Mouse (Mus musculus) embryonic stem cell, embryonic (primary cell): ENCODE data around the gene Gucy1b2.

Experiments used
- CTCF ChIA-PET, 4 experiments: fragments of 300-600 bp in 2 of 4; fragments of 350-600 bp in 2 of 4; sonication (Branson Sonifier 250); formaldehyde crosslinking; loops; one replicate each; lab custom pipeline; 2022; ENCODE audit warnings: inconsistent platforms in 2 of 4; lab: Charles Lee
- POLR2A ChIA-PET, 4 experiments: fragments of 300-600 bp in 2 of 4; fragments of 350-600 bp in 2 of 4; sonication (Branson Sonifier 250); formaldehyde crosslinking; loops; one replicate each; lab custom pipeline; 2022; ENCODE audit warnings: antibody characterized with exemption in 4 of 4, inconsistent platforms in 1 of 4; lab: Charles Lee

Gene Gucy1b2

DNA sequence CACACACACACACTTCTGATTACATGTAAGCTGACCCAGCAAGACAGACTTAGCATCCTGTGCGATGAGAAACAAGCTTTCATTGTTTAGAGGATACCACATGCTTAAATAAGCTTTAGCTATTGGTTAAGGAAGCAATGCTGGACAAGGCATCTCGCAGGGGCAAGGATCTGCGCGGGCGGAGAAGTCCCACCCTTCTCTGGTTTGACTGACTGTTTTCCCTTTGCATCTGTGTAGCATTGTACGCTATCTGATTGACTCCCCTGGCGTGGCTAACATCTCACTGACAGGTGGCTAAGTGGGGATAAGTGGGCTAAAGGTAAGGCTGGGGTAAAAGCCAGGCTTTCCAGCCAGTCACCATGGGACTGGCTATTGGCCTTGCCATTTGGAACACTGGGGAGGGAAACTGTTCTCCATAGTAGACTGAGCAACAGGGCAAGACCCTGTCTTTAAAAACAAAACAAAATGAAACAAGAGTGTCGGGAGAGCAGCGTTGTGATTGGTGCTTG, at the start of gene Gucy1b2:
Gene Gucy1b2 (minus strand): TSS at position 51 of the 509 bp plus-strand sequence.
- CTCF ChIA-PET, result interaction anchor here in 3 of 4 experiments (0.5 to 1.1 kb wide), 4 partner anchors 105 to 1139 kb away, joined by 3 read pairs; partner anchors contain the start of gene Rnaseh2b (in 1 of the 3)

DNA sequence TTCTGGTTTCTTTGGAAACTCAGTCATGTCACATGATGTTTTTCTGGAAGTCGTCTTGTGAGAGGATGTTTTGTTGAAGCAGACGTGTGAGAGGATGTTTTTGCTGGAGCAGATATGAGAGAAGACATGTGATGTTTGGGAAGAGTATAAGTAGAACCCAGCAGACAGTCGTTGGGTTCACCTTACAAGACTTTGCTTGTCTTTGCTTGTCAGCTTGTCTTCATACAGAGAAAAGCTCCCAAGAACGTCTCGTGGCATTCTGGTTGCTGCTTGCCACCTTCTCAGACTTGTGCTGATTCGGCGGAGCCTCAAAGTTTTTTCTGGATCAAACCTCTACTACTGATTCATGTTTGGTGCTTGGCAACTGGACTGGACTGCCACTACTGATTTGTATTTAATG, 41.3 kb upstream of the Gucy1b2 start:
- ChIA-PET CTCF (no interaction called here), POLR2A (no interaction called here)

More for the DNA sequence above, at the start of gene Gucy1b2:
- POLR2A ChIA-PET, result interaction anchor here in 3 of 4 experiments (0.6 to 1.9 kb wide), 4 partner anchors 121 to 808 kb away, joined by 3 to 7 read pairs (median 4); no protein-coding TSS in a partner anchor

DNA sequence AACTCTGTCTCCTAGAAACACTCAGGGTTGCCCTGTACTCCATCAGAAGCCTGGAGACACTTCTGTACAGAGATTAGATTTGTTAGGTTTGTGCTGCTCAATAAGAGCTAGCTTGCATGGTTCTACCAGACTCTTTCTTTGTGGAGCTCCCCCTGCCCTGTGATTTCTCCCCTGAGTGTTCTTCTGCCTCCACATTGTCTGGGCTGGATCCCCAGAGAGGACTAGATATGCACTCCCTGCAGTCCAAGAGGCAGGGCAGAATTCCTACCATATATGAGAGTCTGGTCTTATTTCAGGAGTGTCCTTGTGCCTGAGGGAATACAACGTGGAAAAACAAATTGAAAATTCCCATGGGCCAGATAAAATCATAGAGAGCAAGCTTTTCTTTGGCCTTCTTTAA, 40.4 kb upstream of the Gucy1b2 start:
- CTCF ChIA-PET, result interaction anchor here in 2 of 4 experiments (0.6 kb wide), 2 partner anchors 21 to 533 kb away, joined by 4 read pairs; no protein-coding TSS in a partner anchor
- POLR2A ChIA-PET, result no interaction called here

DNA sequence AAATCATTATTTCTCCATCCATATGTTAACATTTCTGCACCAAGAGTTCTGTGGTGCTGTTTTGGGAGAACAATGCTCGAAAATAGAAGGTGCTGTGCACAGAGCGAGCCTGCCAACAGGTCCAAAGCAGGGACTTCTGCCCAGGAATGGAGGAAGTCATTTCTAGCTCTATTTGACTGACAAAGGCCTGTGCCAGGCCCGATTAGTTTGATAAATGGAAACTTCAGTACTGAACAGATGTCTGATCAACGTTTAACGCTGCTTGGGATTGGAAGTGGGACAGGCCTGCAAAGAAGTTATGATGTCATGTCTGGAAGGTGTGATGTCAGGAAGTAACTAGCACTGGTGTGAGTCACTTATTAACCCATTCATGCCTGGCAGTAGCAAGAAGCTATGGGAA, 37.4 kb upstream of the Gucy1b2 start:
- ChIA-PET POLR2A (no interaction called here), CTCF (interaction anchor here in 2 of 4 experiments (0.8 to 1.7 kb wide), 2 partner anchors 51 to 104 kb away, joined by 4 to 5 read pairs; no protein-coding TSS in a partner anchor)

DNA sequence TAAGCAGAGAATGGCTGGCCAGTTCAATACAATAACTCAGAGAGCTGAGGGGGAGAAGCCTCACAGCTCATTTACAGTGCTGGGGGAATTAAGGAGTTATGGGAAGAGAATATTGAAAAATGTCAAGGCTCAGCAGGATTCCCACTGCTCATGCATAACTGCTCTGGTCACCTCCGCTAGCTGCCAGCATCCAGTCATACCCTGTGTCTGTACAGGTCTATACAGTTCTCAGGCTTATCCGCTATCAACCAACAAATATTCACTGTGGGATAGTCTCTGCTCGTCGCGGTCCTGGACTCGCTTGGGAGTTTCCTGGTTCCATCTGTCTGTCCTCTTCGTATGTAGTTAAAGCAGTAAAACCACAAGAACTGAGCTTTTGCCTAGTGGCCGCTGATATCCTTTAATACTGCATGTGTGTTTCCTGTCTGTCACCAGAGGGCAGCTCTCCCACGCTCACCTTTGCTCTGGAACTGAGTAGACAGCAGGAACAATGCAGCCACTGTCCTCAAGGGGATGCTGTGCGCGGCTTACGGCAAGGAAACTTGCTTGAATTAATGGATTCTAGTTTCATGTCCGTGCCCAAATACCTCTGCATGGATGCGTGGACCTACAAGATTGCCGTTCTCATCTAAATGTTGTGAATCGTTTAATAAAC, 36.2 kb upstream of the Gucy1b2 start:
- POLR2A ChIA-PET, result interaction anchor here in 3 of 4 experiments (0.8 to 1.1 kb wide), 3 partner anchors 153 to 485 kb away, joined by 3 read pairs; no protein-coding TSS in a partner anchor

DNA sequence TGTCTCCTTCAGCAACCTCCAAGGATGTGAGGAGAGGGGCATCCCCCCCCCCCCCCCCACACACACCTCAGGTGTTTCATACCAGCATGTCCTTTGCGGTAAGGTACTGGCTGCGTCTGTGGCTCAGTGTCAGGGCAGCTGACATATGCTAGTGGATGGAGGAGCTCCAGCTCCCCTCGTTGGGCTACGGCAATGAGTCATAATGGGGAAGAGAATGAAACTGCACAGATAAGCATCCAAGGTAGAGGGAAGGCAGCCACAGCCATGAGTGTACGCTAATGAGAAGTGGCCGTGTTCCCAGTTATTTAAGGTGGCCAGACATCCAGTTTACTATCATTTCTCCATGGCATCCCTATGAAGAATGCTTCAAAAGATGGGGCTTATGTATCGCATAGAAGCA, 32.2 kb upstream of the Gucy1b2 start:
- POLR2A ChIA-PET, result interaction anchor here in 1 of 4 experiments (0.9 kb wide), 1 partner anchor 379 kb away, joined by 4 read pairs; no protein-coding TSS in a partner anchor
- CTCF ChIA-PET, result no interaction called here

More for the DNA sequence above, 36.2 kb upstream of the Gucy1b2 start:
- CTCF ChIA-PET, result interaction anchor here (0.6 to 2.1 kb wide), 53 partner anchors 9 to 568 kb away, joined by 3 to 23 read pairs (median 4); partner anchors contain the start of gene Wdfy2 (in 1 of the 4)

DNA sequence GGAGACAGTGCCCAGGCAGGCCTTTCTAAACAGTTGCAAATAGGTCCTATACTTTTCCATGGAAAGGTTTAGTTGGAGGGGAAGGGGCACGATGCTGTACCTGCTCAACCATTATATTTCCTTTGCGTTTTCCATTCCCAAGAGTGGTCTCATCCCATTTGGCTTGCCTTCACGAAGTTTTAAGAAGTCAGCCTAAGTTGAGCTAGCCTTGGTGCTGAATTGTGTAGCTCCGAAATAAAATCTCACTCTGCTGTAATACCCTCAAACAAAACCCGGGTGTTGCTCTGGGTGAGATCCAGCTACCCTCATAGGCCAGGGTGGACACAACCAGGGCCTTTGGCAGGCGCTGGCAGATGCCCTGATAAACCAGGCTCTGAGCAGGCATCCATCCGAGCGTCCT, 25.3 kb upstream of the Gucy1b2 start:
- POLR2A ChIA-PET, result interaction anchor here in 1 of 4 experiments (0.8 to 1.2 kb wide), 2 partner anchors 11 to 21 kb away, joined by 3 to 4 read pairs; no protein-coding TSS in a partner anchor
- CTCF ChIA-PET, result interaction anchor here in 3 of 4 experiments (0.8 to 1.2 kb wide), 6 partner anchors 11 to 457 kb away, joined by 3 to 5 read pairs (median 4); no protein-coding TSS in a partner anchor

DNA sequence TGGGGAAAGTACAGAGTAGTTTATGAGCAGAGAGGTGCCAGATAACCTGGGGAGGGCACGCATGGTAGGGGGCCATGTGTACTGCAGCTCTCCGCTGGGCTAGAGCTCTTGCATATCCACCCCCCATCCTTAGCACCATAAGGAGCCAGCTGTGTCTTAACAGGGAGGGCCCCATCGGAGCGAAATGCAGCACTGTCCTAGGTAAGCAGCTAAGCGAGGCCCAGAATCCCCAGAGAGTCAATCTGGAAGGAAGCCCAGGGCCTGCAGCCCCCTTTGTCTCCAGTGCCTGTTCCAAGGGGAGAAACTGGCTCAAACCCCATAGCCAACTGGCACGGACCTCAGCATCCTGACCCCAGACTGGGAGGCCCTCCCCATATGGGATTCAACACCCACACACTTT, 23.3 kb upstream of the Gucy1b2 start:
- ChIA-PET CTCF (no interaction called here), POLR2A (interaction anchor here in 1 of 4 experiments (1.6 kb wide), 1 partner anchor 22 kb away, joined by 5 read pairs; no protein-coding TSS in a partner anchor)

DNA sequence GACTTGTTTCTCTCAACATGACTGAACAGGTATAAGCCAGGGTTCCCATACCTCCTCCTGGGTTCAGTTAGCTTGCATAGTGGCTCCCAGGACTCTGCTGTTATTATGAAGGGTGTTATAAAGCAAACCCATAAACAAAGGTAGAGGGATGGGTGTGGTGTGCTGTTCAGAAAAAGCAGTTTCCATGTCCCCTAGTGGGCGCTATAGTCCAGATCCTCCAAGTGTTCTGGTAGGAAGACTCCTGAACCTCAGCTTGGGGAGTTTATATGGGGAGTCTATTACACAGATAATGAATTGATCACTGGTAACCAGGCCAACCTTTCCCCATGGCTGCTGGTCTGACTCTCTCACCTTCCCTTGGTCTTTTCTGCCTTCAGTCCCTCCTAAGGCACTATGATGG, 18.4 kb upstream of the Gucy1b2 start:
- CTCF ChIA-PET, result no interaction called here
- POLR2A ChIA-PET, result no interaction called here

DNA sequence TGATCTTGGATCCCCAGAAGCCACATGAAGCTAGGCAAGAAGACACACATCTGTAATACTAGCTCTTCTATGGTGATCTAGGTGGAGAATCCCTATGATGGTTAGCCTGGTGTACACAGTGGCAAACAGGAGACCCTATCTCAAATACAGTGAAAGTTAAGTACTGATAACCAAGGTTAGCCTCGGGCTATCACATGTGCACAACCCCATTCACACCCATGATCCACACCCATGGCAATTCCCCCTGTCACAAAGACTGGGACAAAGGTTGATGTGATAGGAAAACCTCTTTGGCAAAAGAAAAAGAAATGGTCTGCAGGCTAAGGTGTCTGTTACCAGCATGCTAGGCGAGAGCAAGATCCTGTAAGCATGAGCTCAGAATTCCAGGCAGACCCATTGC, 16.0 kb upstream of the Gucy1b2 start:
- POLR2A ChIA-PET, result interaction anchor here in 1 of 4 experiments (1.0 kb wide), 1 partner anchor 11 kb away, joined by 3 read pairs; no protein-coding TSS in a partner anchor

DNA sequence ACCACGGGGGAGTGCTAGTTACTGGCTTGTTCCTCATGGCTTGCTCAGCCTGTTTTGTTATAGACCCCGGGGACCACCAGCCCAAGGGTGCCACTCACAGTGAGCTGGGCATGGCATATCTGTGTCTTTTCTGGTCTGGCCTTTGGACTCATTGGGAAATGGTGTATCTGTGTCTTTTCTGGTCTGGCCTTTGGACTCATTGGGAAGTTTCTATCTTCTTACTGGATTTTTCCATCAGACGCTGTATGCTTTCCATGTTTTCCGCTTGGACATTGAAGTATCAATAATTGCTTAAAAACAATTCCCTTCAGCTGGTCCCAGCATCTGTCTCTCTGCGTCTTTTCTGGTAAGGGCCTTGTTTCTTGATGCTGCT, 12.7 kb upstream of the Gucy1b2 start:
- POLR2A ChIA-PET, result no interaction called here
- CTCF ChIA-PET, result no interaction called here

More for the DNA sequence above, 16.0 kb upstream of the Gucy1b2 start:
- CTCF ChIA-PET, result no interaction called here

DNA sequence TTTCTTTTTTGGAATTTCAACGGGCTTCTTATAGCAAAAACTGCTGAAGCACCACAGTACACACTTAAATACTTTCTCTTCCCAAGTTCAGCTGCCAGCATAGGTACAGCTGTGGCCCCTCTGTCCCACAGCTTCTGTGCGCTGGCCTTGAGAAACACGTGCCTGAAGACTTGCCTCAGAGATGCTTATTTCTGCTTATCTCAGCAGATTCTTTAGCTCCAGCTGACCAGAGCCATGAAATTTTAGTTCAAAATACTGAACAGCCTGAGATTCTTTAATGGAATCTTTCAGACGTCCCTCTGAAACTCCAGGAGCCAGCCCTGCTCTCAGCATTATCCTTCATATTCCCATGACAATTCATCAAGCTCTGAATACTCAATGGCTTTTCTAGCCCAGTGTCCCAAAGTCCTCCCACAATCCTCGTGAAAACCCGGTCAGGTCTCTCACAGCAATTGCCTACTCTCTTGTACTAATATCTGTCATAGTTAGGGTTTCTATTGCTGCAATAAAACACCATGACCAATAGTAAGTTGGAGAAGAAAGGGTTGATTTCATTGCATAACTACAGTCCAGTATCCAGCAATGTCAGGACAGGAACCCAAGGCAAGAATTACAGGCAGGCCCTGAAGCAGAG, 12.1 kb upstream of the Gucy1b2 start:
- ChIA-PET POLR2A (interaction anchor here in 1 of 4 experiments (0.5 kb wide), 1 partner anchor 16 kb away, joined by 3 read pairs; no protein-coding TSS in a partner anchor), CTCF (no interaction called here)

DNA sequence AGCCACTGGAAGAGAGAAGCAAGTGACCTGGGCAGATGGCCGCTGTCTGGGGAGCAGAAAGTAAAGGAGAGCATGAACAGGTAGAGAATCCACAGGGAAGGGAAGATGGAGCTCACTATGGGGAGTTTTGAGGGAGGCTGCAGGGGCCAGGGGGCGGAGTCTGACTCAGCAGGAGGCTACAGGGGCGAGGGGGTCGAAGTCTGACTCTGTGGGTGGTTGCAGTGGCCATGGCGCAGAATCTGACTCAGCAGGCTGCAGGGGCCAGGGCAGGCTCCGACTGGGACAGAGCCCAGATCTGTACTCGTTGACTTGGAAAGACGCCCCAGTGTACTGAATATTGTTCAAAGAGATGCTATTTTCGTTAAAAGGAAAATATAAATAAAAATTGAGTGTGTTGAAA, 8.9 kb upstream of the Gucy1b2 start:
- ChIA-PET CTCF (interaction anchor here in 2 of 4 experiments (0.6 kb wide), 2 partner anchors 8 to 317 kb away, joined by 3 read pairs; no protein-coding TSS in a partner anchor), POLR2A (interaction anchor here (0.6 to 1.3 kb wide), 4 partner anchors 11 to 783 kb away, joined by 3 to 4 read pairs (median 3); no protein-coding TSS in a partner anchor)

DNA sequence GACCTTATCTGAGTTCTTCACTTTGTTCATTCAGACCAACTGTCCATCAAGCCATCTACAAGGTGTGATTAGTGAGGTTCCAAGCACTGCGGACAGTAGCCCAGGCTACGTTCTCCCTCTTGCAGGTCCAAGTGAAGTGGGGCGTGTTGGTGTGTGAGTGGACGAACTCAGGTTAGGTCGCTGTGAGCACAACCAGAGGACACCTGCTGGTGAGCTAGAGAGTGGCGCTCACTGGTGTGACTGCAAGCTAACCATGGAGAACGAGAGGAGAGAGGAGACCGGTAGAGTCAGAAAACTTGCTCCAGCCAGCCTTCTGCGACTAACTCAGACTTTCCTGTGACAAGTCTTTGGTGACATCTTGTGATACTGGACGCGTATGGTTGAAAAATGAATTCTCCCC, 3.5 kb upstream of the Gucy1b2 start:
- CTCF ChIA-PET, result interaction anchor here in 1 of 4 experiments (0.6 to 1.4 kb wide), 4 partner anchors 27 to 1107 kb away, joined by 3 read pairs; no protein-coding TSS in a partner anchor

DNA sequence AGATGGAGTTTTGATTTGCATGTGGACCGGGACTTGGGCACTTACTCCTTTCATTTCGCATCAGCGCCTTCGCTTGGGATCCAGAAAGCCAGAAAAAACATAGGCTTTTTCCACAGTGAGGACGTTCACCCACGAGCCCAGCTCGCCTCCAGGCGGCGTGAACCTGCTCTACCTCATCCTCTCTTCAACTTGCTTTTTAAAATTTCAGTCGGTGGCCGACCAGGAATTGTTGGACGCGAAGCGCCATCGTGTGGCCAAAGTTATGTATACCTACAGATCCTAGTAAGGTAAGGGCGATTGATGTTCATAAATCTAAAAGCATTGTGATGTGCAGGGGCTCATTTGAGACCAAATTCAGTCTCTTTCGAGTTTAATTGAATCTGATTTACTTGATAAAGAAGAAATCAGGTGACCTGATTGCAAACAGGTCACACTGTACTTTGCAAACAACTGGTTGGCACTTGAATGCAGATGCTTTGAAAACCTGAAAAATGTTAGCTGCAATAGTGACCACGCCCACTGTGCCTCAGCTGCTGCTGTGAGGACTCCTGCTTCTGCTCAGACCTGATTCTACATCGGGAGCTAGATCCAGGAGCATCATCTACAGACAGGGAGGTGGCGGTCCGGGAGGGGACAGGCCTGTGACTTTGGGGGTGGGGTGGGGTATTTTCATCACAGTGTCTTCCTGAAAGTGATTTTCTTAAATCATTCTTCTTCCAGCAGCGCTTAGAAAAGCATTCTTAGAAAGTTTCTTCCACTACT, 1.5 kb upstream of the Gucy1b2 start:
- POLR2A ChIA-PET, result interaction anchor here in 3 of 4 experiments (0.6 to 1.9 kb wide), 8 partner anchors 13 to 810 kb away, joined by 3 to 7 read pairs (median 3); no protein-coding TSS in a partner anchor

More for the DNA sequence above, 3.5 kb upstream of the Gucy1b2 start:
- POLR2A ChIA-PET, result interaction anchor here in 1 of 4 experiments (0.6 kb wide), 1 partner anchor 845 kb away, joined by 6 read pairs; no protein-coding TSS in a partner anchor

DNA sequence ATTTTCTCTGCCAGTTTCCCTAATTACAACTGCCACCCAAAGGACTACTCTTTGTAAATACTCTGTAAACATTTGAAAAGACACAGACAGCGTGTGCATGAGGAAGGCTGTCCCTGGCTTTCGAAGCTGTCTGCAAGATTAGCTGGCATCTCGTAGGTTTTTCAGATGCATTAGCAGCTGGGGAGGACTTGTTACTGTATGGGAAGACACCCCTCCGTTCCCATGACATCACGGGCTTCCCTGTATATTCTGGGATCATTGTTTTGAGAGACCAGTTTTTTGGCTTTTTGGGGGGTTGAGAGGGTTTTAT, 564 bp downstream of the Gucy1b2 start:
- CTCF ChIA-PET, result interaction anchor here in 2 of 4 experiments (0.5 to 0.7 kb wide), 3 partner anchors 104 to 352 kb away, joined by 3 read pairs; no protein-coding TSS in a partner anchor

More for the DNA sequence above, 1.5 kb upstream of the Gucy1b2 start:
- CTCF ChIA-PET, result interaction anchor here in 3 of 4 experiments (0.6 to 1.6 kb wide), 12 partner anchors 8 to 1126 kb away, joined by 3 to 8 read pairs (median 3); partner anchors contain the start of genes Rnaseh2b (in 1 of the 3) and Trim13 (in 1 of the 3)

DNA sequence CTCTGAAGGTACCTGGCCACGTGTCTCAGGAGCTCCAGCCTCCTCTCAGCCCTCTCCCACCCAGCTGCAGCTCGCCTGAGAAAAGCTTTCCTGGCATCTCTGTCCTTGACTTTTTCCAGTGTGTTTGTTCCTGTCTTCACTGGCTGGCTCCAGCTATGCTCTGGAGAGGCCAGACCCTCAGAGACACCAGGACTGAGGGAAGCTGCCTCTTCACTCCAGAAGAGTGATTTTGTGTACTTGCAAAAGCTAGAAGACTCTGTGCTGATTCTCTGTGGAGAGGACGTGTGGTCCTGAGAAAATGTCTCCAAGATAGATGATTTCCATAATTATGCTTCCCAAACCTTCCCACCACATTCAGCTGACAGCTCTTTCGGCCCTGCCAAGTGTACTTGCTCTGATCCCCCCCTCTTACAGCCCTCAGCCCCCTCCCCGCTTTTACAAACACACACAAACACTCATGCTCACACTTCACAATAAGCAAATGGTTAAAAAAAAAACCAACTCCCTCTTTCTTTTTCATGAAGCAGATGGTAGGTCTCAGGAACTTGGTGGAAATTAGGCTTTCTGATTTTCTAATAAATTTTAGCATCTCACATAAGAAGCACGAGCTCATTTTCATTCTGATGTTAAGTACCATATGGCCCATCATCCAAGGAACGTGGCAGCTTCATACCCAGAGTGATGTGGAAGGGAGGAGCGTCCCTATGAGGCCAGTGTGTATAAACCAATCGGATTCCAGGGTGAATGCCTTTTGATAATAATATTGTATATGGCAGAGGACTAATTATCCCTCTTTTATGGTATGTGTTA, 1.1 kb downstream of the Gucy1b2 start:
- CTCF ChIA-PET, result interaction anchor here in 1 of 4 experiments (0.7 kb wide), 1 partner anchor 203 kb away, joined by 3 read pairs; no protein-coding TSS in a partner anchor

More for the DNA sequence above, 564 bp downstream of the Gucy1b2 start:
- POLR2A ChIA-PET, result interaction anchor here in 2 of 4 experiments (0.6 to 0.7 kb wide), 2 partner anchors 203 to 307 kb away, joined by 3 to 4 read pairs; no protein-coding TSS in a partner anchor

More for the DNA sequence above, 1.1 kb downstream of the Gucy1b2 start:
- POLR2A ChIA-PET, result interaction anchor here in 1 of 4 experiments (0.7 kb wide), 1 partner anchor 307 kb away, joined by 3 read pairs; no protein-coding TSS in a partner anchor
